Mouse (Mus musculus): ENCODE data around the gene Mthfd1l.

DNA sequence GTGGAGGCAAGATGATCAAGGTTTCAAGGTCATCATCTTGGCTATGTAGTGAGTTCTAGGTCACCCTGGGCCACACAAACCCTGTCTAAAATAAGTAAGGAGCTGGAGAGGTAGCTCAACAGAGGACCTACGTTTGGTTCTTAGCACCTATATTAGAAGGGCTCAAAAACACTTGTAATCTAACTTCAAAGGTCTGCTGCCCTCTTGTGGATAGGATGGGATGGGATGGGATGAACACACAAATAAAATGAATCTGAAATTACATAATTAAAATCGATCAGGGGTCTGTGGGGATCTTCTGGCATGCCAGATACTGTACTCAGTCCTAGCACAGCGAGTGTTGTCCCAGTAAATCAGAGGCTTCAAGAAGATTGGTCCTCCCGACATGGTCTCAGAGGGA, 178.2 kb downstream of the Mthfd1l start:
- TF ChIP-seq CTCF (IDR thresholded peaks at IDR 0.05; ENCODE audit: low read depth, low read length), result peak; percentile 3
- TF ChIP-seq POLR2A (IDR thresholded peaks at IDR 0.05; ENCODE audit: insufficient read depth, low read length), result no peak
- TF ChIP-seq EP300 (IDR thresholded peaks at IDR 0.05; ENCODE audit: insufficient read depth, low read depth, low read length), result no peak
